Mouse (Mus musculus) C2C12 (cell line): ENCODE results near the gene Slc39a5.

Experiments used
- CEBPB ChIP-seq: IDR thresholded peaks from one replicate; pipeline ENCODE4 v1.6.1; 2011; ENCODE audit warnings: low read depth, mild to moderate bottlenecking, control low read depth, moderate library complexity
- CTCF ChIP-seq: IDR thresholded peaks from one replicate; pipeline ENCODE4 v1.5.1; 2011; ENCODE audit not compliant: control insufficient read depth, insufficient read depth, insufficient read length
- MAX ChIP-seq: IDR thresholded peaks from one replicate; pipeline ENCODE4 v1.6.1; 2011; ENCODE audit warnings: mild to moderate bottlenecking, control low read depth
- MYOD1 ChIP-seq: IDR thresholded peaks from one replicate; pipeline ENCODE4 v1.6.1; 2011; ENCODE audit warnings: low read depth; ENCODE audit not compliant: control insufficient read depth, insufficient read length
- MYOG ChIP-seq: IDR thresholded peaks from one replicate; pipeline ENCODE4 v1.6.1; 2011; ENCODE audit not compliant: control insufficient read depth, insufficient read length; ENCODE audit errors: extremely low read depth
- USF1 ChIP-seq: IDR thresholded peaks from one replicate; pipeline ENCODE4 v1.6.1; 2011; ENCODE audit warnings: low read depth, mild to moderate bottlenecking, control low read depth, moderate library complexity

- TF ChIP-seq CTCF = no peak
- no peak for TF ChIP-seq USF1
- TF ChIP-seq MYOD1 = no peak
- TF ChIP-seq CEBPB = no peak
- TF ChIP-seq MAX = no peak
- no peak for TF ChIP-seq MYOG
These were observed 43.3 kb upstream of the Slc39a5 start for GRCm38 (mm10) chr10:128444354-128444753.
